Mouse (Mus musculus): ENCODE data around the gene Gm28729. TPM values are rescaled to one million over a fixed set of nuclear protein-coding genes. Genes with fewer than 3 reads are reported as not detected.
"Not testable (repeated sequence)": the region's sequence is repeated elsewhere in the genome, so short reads cannot be mapped to it uniquely, and the experiment has no call there.

The Gm28729 gene
- not detected for total RNA-seq (2021)
- long read RNA-seq, experiment 1 = 0 reads
- long read RNA-seq, experiment 2 = 0 reads

DNA sequence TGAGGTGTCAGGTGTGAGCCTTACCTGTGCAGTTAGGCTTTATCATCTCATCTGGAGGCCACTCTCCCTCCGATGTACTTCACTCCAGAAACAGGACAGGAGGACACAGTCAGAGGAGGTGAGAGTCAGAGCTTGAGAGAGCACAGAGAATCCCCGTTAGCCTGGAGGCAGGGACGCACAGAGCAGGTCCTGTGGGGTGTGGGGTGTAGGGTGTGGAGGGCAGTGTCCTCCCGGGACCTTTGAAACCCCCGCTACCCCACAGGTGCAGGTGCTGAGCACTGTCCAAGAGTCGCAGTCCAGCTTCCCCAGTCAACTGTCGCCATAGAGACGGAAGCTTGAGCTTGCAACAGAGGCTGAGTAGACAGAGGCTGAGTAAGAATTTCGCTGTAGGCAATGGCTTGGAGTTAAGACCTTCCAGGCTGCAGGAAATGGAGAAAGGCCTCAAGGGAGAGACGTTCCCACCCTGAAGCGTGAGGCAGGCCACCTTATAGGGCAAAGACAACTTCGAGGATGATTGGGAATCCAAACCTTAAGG lies at the start of gene Gm28729:
Gene Gm28729 (minus strand): TSS at position 293 of the 535 bp plus-strand sequence.
- no peak for DNase-seq (ENCODE audit: low spot score)

DNA sequence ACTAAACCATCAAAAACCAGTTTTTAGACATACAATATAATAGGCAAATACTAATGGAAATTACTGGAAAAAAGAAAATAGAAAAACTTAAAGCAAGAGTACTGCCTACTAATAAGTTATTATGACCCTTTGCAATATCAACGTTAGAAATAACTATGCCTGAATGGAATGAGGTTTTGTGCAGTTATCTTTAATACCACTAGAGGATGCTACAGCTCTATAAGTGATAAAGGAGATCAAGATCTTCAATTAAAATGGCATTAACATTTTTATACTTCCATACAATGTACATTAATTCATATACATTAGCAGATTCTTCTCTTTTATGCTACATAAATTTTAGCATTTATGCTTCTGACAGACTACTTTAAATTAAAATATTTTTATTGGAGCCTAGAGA lies 48.2 kb upstream of the Gm28729 start:
- DNase-seq (ENCODE audit: low spot score) = peak; percentile 23

DNA sequence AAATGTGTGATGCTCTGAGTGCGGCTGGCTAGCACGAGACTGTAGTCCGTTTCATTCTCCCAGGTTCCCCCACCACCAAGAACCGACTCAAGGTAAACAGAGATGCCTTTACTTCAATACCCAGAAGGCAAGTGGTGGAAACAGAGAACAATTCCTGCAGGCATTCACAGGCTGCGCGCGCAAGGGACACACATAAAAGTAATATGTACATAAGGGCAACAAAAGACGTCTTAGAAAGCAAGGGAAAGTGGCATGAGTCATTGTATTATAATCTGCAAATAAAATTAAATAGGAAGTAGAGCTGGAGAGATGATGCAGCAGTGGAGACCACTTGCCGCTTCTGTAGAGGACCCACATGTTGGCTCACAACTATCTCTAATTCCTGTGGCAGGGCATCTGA lies 47.7 kb upstream of the Gm28729 start:
- DNase-seq (ENCODE audit: low spot score) = no peak

DNA sequence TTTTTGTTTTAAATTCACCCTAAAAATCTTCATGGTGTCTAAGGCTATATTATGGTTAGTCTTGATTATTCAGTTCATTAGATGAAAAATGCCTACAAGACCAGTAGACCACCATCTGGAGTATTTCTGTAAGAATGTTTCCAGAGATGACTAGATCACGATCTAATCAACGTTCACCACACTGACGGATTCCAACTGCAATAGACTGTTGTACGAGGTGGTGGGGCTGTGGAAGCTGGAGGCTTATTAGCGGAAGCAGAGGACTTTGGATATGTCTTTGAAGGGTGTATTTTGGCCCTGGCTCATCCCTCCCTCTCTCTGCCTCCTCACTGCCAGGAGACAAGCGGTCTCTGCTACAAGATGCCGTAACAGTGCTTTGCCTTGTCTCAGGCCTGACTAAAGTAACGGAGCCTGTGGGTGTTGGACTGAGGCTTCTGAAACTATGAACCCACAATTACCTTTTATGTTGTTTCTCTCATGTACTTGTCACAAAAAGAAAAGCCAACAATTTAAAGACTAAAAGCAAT lies 41.5 kb upstream of the Gm28729 start:
- DNase-seq (ENCODE audit: low spot score) = no peak

DNA sequence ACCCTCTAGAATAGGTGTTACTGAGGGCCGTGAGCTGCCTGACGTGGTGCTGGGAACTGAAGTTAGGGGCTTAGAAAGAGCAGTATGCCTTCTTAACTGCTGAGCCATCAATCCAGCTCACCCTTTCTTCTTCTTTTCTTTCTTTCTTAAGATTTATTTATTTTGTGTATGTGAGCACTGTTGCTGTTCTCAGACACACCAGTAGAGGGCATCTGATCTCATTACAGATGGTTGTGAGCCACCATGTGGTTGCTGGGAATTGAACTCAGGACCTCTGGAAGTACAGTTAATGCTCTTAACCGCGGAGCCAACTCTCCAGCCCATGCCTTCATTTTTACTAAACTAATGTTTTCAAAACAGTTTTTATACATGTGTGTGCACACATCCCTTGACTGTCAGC lies 38.4 kb upstream of the Gm28729 start:
- DNase-seq (ENCODE audit: low spot score) = no peak

DNA sequence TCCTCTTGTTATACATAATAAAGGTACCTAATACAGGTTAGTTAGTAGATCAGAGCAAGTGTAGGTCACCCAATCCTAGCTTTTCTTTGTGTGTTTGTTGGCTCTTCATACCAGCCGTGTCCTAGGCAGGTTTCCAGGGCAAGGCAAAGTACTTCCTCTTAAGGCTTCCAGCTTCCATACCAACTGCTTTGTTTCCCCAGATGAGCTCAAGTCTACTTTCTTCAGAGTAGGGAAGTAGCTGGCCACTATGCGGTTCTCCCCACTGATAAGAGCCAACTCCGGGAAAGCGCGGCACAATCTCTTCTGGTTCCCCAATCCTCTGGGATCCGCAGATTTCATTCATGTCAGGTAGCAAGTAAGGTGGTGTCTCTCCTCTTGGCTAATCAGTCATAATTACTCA lies 34.1 kb upstream of the Gm28729 start:
- no peak for DNase-seq (ENCODE audit: low spot score)

DNA sequence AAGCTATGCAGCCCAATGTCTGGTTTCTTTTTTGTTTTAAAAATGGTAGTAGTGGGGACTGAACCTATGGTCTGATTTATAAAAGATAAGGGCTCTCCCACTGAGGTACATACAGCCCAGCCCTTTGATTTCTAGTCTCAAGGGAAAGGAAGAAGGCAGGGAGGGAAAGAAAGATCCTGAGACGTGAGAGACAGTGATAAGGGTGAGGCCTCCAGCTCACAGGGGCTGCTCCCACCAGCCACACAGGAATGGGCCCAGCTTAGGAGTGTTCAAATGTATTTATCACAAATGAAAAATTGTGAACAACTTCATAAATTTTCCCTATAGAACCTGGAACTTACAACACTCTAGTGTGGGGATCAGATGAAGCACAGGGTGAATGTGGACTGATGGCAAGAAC lies 33.5 kb upstream of the Gm28729 start:
- no peak for DNase-seq (ENCODE audit: low spot score)

DNA sequence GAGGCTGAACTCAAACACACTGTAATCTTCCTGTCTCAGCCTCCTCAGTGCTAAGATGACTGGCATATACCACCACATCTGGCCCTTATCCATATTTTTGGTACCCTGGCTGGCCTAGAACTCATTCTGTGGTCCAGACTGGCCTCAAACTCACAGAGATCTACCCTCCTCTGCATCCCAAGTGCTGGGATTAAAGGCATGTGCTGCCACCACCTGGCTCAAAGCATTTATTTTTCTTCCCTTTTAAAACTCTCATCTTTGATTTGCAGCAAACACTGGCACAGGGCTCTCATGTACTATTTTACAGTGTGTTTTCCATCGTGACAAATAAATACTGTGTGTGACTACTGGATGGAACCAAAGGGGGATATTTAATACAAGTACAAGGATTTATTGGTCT lies 29.0 kb upstream of the Gm28729 start:
- no peak for DNase-seq (ENCODE audit: low spot score)

DNA sequence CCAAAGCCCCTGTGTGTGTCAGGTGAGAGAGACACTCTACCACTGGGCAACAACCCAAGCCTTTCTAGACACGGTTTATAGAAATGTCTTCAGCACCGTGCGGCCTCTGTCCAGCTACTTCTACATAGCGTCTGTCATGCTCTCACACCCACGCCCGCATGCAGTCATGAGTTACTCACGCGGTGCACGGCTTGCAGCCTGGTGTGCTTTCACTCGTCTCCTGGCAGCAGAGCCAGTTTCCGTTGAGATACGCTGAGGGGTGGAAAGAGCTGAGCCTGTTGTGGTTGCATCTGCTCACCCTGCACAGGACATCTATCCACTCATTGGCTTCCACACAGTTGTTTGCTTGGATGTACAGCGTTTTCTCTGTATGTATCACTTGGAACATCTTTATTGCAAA lies 20.3 kb upstream of the Gm28729 start:
- DNase-seq (ENCODE audit: low spot score) = no peak

DNA sequence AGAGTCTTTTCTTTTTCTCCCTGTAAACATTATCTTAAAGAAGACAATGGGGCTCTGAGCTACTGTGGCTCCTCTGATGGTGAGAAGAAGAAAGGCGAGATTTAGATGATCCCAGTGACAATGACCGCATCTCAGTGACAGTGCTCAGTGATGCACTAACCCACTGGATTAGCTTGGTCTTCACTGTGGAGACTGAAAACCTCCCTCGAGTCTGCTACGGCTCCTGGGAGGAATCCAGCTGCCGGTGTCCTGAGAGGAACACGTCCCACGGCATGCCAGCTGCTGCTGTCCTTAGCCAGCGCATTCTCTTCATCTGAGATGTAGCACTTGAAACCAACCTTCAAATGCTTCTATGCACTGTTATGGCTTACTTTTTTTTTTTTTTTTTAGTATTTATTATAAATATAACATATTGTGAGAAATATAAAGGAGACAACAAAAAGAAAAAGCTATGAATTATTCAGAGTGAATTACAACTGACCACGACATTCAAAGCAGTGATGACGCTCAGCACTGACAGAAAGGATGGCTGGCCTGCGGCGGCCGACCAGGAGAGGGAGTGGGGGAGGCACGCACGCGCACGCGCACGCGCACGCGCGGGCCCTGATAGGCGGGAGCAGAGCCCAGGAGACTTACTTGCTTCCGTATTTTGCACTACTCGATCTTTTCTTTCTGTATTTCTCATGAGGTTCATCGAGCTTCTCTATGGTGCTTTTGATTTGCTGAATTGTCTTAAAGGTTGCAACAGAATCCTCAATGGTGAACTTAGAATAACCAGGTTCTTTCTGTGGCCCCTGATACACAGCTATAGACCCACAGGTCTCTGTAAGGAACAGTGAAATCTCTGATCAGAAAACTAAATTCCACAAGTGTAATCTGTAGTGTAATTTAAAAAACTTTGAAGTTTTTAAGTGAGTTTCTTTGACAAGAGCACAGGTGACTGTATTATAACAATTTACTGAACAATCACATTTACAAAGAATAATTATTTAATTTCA lies 18.9 kb upstream of the Gm28729 start:
- DNase-seq (ENCODE audit: low spot score) = peak; percentile 27

DNA sequence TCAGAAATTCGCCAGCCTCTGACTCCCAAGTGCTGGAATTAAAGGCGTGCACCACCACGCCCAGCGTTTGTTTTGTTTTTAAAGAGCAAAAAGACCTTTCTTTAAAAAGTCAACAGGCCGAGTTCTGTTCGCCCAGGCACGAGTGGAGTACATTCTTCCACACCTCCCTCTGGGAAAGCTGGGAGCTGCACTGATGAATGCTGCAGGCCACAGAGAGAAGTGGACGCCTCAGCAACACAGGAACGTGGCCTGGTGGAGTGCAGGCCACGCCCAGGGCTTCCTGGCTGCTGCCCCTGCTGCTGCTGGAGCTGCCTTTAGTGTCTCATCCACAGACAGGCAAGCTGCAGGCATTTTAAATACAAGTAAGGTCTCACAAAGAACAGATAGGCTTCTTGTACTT lies 13.9 kb upstream of the Gm28729 start:
- DNase-seq (ENCODE audit: low spot score) = no peak

DNA sequence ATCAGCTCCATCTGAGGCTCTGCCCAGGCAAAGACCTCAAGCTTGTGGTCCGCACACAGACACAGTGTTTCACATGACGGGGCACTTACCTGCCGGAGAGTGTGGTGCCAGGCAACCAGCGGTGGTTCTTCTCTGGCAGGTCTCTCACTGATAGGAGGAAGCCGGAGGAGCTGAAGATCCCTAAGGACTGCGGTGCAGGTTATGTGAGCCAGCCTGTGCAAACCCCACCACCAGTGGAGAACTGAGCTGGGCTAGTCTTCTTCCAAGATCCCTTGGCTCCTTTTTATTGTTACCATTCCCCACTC lies 12.5 kb upstream of the Gm28729 start:
- DNase-seq (ENCODE audit: low spot score) = no peak

DNA sequence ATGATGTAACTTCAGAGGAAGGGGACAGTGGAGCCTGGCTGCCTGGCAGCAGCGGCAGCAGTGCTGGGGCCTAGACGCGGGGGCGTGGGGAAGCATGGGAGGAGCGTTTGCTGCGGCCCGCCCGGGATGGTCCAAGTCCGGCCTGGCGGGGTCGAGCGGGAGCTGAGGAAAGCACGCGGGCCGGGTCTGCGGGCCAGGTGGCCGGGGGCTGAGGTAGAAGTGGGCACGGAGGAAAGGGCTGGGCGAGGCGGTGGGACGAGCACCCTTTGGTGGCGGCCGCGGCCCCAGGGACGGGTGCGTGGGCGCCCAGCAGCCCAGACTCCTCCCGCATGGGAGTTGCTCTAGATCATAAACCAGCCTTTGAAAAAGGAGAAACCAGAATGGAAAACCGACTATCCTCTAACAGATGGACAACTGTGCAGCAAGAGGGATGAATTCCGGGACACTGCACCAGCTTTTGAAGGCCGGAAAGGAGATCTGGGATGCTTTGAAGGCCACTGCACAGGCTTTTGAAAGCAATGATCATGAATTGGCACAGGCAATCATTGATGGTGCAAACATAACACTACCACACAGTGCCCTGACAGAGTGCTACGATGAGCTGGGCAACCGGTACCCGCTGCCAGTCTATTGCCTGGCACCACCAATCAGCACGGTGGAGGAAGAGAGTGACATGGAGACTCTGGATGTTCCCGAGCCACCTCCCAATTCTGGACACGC lies 12.0 kb upstream of the Gm28729 start:
- DNase-seq (ENCODE audit: low spot score) = peak; percentile 18

DNA sequence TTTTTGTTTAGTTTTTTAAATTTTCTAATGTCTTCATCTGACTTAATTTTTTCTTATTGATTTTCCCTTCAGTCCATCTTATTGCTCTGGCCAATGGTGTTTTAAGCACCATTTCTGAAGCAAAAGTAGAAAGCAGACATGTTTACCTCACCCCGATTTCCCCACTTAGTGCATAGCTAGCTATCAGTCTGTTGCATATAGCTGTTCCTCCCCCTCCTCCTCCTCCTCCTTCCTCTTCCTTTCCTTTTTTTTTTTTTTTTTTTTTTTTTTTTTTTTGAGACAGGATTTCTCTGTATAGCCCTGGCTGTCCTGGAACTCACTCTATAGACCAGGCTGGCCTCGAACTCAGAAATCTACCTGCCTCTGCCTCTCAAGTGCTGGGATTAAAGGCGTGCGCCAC lies 11.0 kb upstream of the Gm28729 start:
- not testable (repeated sequence) for DNase-seq (ENCODE audit: low spot score)

DNA sequence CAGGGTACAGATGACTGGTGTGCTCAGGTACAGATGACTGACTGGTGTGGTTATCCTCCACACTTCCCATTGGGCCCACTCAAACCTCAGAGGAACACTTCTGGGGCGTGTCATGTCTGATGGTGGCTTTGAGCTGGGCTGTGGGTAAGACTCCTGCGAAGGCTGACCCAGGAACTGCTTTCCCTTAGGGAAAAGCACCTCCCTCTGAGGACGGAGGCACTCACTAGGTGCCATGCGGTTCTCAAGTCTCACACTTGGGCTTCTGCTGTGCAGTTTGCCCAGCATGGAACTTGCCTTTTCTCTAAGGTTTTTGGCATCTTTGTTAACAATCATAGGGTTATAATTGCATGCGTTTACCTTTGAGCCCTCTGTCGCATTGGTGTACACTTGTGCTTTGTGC lies 10.4 kb upstream of the Gm28729 start:
- no peak for DNase-seq (ENCODE audit: low spot score)

DNA sequence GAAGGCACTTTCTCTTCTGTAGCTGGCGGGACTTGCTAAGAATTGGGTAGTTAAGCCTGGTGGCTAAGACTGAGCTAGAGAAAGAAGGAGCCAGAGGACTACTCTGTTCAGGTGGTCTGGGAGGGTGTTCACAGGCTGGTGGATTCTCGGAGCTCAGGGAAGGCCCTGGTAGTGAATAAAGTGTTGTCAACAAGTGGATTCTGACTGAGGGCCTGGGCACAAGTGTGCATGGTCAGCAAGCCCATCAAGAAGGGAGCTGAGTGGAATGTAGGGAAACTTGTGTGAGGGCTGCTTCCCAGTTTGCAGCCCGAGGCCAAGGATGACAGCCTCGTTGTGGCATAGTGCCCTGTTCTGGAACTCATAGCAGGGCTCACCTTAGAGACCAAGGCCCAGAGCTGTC lies 9.2 kb upstream of the Gm28729 start:
- no peak for DNase-seq (ENCODE audit: low spot score)

DNA sequence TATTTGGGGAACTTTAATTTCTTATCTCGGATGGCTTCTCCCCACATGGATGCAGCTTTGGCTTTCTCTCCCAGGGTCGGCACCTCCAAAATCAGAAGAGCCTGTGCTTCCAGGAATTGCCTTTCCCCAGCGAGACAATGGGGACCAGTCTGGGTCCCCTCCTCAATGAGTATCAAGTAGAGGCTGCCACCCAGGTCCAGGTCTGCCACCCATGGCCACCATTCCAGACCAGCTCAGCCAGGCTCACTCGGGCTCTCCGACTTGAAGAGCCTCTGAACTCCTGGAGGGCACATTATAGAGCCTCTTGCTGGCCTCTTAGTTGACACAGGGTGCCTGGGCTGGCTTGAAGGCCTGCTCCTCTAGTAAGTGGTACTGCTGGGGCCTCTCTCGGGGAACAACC lies 8.4 kb upstream of the Gm28729 start:
- no peak for DNase-seq (ENCODE audit: low spot score)

DNA sequence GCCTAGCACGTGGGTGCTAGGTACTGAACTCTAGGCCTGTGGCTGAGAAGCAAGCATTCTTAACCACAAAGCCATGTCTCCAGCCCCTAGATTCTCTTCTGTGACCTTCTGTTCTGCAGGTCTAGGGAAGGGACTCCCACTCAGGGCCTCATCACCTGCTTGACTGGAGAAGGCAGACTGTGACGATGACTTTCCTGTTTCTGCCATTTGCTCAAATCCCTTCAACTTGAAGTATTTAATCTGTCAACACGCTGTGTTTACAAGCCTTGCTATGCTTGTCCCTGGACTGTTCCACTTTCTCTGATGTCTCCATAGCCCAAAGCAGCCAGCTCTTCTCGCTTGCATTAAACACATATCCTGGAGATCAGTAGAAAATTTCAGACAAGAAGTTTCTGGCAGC lies 7.5 kb upstream of the Gm28729 start:
- no peak for DNase-seq (ENCODE audit: low spot score)

DNA sequence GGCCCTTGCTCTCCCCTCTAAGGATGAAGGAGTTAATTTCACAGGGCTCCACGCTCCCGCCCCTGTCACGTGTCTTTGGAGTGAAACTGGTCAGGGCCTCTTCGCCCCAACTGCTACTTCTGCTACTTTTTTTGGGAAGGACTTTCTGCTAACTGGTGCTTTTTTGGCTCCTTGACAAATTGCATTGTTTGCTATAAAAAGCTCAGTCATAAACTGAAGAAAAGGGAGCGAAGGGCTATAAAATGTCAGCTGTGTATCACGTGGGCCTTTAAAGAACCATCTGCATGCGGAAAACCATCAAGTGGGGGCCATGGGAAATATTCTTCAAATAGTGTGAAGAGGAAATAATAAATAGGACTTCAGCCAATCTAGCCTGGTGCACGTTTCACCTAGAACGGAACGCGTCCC lies 5.6 kb upstream of the Gm28729 start:
- DNase-seq (ENCODE audit: low spot score) = peak; percentile 37

DNA sequence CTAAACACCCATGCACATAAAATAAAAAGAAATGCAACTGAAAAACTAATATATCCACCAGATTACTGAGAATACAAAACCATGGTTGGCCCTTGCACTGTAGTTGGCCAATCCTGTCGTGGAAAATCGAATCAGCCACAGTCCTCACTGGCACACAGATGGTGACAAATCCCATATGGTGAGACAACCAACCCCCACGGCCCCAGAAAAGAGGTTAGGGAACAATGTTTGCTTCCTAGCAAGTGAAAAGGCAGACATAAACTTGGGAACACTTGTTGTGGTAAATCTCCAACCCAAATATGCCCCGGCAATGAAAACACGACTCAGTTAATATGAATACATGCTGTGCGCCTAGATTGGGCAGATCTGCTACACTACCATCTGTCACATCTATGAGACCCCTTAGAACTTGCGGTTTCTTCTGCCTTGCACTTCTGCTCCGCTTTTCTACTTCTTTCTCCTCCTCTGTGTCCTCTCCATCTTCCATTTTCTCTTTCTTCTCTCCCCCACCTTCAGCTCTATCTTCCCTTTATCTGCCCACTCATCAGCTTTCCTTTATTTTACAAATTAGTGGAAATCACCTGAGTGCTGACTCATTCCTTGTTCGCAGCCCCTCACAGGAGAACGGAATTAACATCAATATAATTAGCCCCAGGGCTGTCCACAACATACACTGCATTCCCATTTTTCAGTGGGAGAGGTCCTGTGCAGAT lies 5.1 kb upstream of the Gm28729 start:
- no peak for DNase-seq (ENCODE audit: low spot score)

DNA sequence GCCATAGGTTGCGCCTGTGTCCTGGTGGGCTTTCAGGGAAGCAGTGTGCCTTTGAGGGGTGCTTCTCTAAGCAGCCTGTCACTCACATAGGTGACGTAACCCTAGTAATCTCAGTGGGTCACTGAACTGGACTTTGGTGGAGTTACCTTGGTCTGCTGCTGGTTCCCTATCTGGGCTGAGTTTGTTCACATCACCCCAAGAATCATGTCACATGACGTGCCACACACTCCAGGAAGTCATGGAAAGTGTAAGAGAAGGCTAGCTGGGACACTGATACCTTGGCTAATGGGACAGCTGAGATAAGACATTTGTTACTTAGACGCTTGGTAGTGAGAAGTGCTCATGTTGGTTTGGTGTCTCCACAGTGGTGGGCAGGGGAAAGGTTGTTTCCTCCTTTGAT lies 947 bp upstream of the Gm28729 start:
- DNase-seq (ENCODE audit: low spot score) = no peak

DNA sequence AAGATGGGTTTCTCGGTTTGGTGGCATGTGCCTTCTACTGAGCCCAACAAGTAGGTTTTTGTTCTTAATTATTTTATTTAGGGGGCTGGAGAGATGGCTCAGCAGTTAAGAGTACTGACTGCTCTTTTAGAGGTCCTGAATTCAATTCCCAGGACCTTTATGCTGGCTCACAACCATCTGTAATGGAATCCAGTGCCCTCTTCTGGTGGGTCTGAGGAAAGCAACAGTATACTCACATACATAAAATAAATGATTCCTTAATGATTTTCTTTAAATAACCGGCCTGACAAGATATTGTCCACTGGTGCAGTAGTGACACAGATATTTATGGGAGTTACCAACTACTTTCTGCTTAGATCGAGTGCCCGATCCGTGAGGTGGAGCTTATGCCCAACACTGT lies 1.9 kb downstream of the Gm28729 start:
- DNase-seq (ENCODE audit: low spot score) = no peak

Data from gastrocnemius, adult 18-20 months (tissue).